Mouse (Mus musculus) heart, adult 2 months (tissue): ENCODE measurements around the gene Kcne3.

Experiments
- CTCF ChIP-seq: fragments of 200-600 bp; IDR thresholded peaks from 2 replicates; pipeline ENCODE4 v1.8.1; 2022; ENCODE audit warnings: antibody characterized with exemption, mild to moderate bottlenecking, moderate library complexity
- EP300 ChIP-seq: fragments of 200-500 bp; IDR thresholded peaks from 2 replicates; pipeline ENCODE4 v1.6.1; 2011; ENCODE audit warnings: low read depth, low read length, control low read depth; ENCODE audit not compliant: insufficient read depth
- POLR2A ChIP-seq: fragments of 200-500 bp; IDR thresholded peaks from 2 replicates; pipeline ENCODE4 v1.6.1; 2011; ENCODE audit warnings: mild to moderate bottlenecking, low read depth, low read length, control low read depth; ENCODE audit not compliant: insufficient read depth

DNA sequence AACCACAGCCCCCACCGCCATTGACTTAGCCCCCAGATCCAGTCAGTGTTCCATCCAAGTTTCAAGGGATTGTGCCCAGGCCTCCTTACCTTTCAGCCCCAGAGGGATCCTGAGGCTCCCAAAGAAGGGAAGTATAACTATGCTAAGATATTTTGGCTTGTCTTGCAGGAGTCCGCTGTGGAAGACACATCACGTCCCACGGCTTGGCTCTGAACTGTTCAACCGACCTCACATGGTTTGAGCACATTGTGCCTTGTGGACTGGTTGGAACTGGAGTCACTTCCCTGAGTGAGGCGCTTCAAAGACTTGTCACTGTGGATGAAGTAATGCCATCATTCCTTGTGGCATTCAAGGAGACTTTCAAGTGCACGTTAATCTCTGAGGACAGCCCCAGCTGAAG is 16.3 kb upstream of the Kcne3 start:
- TF ChIP-seq CTCF (no peak), POLR2A (no peak), EP300 (no peak)
